Mouse (Mus musculus) urinary bladder, adult 18-20 months (tissue): ENCODE data around the gene Tmem150a.
A peak's percentile ranks its signal among the peaks of the same experiment; 100 is the strongest.

Source experiments
- DNase-seq, 2 experiments: peaks; one replicate each; pipeline ENCODE4 v3.0.0; 2022; ENCODE audit warnings: low spot score in 2 of 2, mixed read lengths in 2 of 2

Gene Tmem150a

DNA sequence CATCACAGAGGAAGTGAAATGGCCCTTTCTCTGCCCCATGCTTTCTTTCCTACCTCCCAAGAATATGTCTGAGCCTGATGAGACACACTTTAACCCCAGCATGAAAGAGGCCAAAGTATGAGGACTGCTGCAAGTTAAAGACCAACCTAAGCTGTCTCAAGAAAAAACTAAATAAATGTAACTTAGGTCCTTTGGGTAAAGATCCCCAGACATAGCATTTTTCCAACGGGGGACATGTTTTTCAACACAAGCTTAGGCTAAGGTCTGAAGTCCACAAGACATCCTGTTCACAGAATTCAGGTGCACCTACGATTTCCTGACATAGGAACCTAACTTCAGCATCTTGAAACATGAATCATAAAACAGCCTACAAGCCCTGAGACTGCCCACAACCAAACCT, 5.0 kb upstream of the Tmem150a start:
- no peak for DNase-seq

DNA sequence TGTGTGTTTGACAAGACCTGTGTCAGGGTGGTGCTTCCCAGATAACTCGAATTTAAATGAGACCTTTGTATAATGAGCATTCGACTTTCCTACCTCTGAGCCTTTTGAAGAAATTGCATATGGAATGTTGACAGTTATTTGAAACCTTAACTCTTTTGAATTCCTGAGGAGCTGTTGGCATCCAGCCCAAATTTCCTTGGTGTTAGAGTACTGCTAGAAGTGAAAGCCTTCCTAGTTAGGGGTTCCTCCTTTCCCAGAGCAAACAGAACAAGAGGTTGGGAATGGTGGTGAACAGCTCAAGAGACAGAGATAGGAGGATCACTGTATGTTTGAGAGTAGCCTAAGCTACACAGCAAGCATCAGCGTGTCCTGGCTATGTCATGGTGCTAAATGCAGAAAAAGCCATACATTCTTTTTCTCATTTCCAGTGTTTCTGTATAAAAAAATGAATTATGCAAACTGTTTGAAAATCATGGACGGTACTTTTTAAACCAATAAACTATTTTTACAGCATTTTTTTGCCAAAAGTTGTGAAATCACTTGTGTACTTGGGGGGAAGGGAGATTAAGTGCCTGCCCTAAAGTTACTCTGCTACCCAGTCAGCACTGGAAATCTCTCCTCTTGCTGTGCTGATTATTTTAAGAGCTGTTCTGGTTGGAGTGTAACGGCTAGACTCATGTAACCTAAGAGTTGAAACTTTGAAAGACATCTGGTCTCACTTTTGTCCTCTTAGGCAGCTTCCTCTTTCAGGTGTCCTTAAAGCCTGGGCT, 2.4 kb upstream of the Tmem150a start:
- no peak for DNase-seq

DNA sequence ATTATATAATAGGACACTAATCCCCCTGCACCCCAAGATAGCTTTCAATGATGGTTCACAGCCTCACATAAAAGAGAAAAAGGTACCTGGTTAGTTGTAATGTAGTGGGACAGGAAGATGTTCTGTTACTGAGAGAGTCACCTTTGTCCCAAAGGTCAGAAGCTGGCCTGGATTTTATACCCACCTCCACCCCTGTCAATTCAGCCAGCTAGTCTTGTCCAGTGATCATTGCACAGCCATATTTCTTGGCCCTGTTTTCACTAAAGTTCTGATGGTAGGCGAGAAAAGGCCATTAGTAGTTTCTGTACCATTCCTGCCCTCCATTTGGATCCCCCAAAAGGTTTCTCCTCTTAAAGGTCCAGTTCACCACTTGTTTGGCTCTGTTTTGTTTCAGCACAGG, 1.2 kb upstream of the Tmem150a start:
- DNase-seq: no peak

DNA sequence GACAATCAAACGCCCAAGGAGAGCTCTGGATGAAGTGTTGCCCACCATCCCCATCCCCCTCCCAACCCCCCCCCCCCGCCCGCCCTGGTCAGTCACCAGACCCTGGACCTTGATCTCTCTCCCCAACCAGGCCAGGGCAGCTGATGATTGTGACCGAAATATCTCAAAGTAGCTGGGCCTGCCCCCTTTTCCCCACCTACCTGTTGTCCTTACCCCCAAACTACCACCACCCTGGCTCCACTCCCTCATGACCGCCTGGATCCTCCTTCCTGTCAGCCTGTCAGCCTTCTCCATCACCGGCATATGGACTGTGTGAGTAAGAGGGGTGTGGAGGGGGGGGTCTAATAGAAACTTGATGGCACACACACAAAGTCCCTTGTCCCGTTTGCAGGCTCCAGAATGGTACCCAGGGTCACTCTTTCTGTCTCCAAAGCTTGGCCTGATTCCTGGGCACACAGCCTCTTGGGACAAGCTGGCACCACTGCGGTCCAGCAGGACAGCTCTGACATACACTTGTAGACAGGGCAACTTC, 820 bp downstream of the Tmem150a start:
- DNase-seq: no peak

DNA sequence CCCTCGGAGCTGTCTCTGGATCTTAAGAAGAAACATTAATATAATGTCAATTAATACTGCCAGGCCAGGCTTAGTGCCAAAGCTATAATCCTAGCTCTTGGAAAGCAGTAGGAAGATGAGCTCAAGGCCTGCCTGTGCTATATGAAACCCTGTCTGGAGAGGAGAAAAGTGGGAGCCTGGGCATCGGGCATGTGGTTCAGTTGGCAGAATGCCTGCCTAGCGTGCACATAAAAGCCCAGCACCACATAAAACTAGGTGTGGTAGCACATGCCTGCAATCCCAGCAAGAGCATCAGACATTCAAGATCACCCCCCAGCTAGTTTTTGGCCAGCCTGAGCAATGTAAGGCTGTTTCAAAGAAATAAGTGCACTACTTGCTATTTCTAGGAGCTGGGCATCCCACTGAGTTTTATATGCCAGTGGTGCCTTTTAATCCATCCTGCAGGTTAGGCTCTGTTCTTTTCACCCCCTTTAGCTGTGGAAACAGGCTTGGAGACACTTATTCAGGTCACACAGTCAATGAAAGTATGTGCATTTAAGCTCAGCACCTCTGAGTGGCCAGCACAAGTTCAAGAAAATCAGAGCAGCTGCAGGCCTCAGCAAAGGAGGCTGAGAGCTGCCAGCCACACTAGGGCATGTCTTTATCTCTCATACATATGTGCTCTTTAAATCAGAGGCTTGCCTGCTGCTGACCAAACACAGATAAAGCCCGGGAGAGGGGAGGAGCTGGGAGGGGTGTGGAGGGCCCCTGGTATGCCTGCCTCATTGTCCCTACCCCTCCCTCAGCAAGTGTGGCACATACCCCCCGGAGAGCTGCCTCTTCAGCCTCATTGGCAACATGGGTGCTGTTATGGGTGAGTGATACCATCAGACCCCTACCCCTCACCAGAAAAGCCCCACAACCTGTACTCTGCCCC, 2.2 kb downstream of the Tmem150a start:
- DNase-seq: no peak

DNA sequence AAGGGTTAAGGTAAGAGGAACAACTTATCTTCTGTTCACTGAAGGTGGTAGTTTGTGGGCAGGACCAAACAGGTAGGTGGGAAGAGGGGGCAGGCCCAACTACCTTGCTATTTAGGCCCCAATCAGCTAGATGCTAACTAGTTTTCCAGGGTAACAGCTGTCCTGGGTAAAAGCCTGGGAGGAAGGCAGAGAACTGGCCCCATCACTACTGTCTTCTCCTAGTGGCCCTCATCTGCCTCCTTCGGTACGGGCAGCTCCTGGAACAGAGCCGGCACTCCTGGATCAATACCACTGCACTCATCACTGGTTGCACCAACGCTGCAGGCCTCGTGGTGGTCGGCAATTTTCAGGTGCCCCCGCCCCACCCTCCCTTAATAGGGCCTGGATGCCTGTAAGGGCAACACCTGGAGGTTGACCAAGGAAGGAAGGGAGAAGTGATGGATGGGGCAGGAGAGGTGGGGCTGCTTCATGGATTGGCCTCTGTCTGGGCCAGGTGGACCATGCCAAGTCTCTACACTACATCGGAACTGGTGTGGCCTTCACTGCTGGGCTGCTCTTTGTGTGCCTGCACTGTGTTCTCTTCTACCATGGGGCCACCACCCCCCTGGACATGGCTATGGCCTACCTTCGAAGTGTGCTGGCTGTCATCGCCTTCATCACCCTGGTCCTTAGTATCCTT, 3.0 kb downstream of the Tmem150a start:
- DNase-seq: no peak

DNA sequence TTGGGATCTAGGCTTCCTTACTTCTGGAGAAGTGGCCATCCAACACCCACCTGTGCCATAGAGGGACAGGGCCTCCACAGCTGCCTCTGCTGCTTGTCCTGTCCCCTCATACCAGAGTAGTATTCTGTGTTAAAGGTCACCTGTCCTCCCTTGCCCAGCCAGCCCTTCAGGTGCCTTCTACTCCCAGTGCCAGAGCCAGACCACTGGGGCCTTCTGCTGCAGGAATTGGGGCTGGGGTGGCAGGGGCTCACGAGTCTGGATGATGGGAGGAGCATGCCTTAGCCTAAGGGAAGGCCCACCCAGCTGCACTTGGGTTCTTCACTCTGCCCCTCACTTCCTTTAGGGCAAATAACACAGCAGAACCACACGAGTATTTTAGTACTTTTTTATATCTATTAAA, 4.1 kb downstream of the Tmem150a start:
- DNase-seq: no peak

DNA sequence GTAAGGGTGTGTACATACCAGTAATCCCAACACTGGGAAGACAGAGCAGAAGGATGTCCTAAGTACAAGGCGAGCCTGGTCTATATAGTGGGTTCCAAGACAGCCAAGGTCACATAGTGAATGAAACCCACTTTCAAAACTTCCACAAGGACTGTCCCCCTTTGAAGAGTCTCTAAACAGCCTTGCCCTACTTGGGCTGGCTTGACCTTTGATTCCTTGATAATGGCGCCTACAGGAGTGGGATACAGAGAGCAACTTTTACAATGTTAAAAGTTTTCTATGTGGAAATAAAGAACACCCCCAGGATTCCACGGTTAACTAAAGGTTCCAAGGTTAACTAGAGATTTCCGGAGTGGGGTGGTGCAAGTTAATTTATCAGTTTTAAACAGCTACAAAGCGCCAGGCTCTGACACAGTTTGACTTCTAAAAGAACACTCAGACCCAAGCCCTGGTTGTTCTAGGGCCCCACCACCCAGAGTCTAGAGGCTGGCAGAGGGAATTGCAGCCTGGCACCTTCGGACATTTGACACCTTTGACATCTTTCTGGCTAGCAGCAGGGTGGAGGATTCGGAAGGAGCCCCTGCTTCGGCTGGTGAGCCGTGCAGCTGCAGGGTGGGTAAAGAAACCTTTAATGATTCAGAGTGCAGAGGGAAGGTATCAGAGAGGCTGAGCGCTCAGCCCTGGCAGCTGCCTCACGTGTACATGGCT, 4.8 kb downstream of the Tmem150a start:
- no peak for DNase-seq

DNA sequence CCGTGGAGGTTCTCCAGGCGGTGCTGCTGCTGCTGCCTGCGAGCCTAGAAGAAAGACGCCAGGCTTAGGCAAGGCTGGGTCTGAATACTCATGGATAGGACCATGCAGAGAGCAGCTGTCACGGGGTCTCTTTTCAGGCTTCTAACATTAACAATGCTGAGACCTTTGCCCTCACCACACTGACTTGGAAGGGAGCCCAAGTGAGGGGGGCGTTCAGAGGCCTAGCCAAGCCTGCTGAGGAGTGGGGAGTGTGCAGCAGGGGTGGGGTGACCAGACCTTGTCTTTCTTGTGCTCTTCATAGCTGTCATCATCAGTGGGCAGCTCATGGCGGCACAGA, 5.3 kb downstream of the Tmem150a start:
- no peak for DNase-seq

DNA sequence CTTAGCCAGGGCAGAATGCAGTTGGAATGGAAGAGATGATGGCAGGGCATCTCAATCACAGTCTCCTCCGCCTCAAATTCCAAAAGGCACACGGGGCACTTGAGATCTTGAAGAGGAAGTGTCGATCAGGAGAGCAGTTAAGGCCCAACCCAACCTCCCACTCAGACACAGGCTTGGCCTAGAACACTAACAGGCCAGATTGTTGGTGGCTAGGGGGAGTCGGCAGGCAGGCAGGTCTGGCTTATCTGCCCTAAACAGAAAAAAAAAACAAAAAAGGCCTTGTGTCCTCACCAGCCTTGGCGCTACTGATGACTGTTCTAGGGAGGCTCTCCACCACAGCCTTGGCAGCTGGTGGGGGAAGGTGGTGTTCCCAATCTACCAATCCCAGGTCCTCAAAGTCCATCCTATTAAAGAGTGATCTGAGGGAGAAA, 5.9 kb downstream of the Tmem150a start:
- no peak for DNase-seq

DNA sequence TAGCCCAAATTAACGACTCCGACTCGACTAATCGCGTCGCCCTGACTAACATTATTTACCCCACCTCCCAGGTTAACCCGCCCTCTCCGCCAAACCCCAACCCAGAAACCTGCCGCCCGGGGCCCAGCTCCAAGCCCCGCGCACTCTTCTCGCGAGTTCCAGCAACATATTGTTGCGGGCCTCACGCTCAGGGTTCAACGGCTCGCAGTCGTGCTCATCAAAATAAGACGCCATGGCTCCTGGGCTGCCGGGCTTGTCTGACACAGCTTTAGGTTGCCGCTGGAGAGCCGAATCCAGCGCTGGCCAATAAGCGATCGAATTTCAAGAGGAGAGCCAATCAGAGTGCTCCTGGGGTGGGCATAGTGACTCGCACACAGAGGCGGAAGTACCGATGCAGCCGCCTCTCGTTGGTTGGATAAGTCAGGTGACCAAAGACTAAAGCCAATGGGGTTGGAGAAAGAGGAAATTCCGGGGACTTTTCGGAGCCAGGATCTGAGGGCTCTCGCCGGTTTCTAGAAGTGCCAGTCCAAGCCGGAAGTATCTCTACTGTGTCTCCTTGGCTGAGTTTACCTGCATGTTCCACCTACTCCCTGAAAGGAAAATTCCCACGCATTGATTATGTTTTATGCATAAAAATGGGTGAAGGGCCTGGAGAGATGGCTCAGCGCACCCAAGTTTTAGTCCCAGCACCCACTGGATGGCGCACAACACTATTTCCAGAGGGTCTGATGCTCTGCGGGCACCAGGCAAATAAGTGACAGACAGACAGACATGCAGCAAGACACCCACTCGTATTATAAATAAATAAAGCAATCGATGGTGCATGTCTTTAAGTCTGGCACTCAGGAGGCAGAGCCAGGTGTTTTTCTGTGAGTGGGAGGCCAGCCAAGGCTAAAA, 7.1 kb downstream of the Tmem150a start:
- peak; percentile 85 to 96 for DNase-seq

DNA sequence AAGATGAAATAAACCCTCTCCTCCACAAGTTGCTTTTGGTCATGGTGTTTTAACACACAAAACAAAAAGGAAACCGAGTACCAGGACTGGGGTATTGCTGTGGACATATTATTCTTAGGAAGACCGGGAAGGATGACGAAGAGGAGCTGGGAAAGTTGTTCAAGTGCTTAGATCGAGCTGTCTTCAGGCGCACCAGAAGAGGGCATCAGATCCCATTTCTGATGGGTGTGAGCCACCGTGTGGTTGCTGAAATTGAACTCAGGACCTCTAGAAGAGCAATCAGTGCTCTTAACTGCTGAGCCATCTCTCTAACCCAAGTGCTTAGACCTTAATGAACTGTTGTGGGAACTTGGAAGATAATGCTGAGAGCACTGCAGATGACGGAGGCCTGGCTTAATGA, 8.8 kb downstream of the Tmem150a start:
- no peak for DNase-seq

DNA sequence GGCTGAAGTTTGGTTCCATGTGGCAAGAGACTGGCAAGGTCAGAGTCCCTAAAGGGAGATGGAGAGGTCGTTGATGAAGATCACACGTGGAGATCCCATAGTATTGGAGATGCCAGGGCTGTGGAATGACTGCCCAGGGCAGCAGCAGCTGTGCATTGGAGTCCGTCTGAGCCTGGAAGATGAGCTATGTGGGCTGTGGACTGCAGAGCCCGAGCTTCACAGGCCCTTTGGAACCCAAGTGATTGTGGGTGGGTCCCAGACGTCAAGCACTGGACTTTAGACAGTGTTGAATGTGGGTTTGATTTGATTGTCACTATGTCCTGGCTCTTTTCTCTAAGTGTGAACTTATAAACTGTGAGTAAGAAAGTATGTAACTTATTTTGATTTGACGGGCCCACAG, 9.7 kb downstream of the Tmem150a start:
- DNase-seq: no peak

DNA sequence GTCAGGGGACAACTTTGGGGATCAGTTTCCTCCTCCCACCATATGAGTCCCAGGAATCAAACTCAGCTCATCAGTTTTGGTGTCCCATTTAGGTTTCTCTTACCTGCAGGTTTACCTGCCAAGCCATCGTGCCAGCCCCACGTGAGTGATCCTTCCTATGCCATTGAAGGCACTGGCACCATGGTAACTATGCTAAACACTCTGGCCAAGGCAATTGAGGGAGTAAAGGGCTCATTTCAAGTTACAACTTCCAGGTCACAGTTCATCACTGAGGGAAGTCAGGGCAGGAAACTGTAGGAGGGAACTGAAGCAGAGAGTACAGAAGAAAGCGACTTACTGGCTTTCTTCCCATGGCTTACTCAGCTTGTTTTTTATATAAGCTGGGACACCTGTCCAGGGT, 11.1 kb downstream of the Tmem150a start:
- no peak for DNase-seq

DNA sequence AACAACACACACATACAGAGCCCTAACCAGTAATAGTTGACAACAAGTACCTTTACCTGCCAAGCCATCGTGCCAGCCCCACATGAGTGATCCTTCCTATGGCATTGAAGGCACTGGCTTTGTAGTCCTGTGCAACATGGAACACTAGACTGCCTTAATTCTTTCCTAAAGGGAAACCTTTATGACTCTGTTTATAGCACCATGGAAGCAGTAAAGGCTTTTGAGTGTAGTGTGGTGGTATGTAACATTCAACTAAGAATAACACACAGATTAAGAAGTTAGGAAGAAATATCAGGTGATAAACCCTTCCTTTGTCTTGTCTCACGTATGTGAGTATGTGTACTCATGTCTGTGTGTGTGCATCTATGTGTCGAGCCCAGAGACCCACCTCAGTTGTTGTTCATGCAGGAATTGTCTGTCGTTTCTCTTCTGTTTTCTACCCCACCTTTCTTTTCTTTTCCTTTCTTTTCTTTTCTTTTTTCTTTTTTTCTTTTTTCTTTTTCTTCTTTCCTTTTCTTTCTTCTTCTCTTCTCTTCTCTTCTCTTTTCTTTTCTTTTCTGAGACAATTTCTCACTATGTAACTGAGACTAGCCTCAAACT, 11.7 kb downstream of the Tmem150a start, which contains the start of gene Rnf181:
Gene Rnf181 (minus strand): TSS at position 113 of the 600 bp plus-strand sequence.
- no peak for DNase-seq

DNA sequence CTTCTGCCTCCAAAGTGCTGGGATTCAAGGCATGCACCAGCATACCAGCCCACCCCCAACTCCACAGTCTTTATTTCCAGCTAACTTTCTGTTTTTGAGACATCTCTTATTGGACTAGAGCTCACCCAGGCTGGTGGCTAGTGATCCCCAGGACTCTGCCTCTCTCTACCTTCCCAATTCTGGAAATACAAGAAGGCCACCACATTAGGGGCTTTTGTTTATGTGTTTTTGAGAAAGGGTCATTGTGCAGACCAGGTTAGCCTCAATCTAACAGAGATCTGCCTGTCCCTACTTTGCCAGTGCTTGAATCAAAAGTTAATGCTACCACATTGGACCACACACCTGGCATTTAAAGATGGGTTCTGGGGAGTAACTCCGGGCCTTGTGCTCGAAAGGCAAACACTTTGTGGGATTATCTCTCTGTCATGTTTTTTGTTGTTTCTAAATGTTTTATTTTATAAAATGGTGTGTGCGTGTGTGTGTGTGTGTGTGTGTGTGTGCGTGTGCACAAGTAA, 12.3 kb downstream of the Tmem150a start:
- DNase-seq: no peak

DNA sequence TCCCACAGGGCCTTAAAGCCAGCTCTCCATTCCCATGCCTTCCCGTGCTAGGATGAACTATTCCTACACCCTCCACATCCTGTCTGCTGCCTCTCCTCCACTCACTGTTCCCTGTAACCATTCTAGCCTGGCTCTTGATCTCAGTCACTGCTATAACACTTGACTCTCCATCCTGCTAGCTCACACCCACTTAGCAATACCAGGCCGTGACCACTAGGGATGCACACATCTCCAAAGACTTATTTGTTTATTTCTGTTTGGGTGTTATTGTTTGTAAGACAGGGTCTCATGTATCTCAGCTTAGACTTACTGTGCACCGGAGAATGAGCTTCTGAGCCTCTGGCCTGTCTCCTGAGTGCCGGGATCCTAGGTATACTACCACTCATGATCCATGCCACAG, 14.3 kb downstream of the Tmem150a start:
- DNase-seq: no peak

DNA sequence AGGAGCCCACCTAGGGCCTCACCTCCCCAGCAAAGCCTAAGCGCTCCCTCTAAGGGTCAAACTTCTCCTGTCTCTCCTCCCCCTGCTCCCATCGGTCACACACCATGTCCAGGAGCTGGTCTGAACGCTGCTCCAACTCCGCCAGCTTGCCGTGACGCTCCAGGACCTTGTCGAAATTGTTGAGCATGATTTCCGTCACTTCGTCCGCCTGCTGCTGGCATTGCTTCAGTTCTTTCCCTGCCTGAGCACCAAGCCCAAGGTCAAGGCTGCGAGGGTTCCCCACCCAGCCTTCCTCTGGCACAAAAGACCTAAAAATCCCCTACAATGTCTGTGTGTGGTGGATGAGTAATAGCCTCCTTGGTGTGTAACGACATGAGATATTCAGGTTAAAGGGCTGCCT, 14.8 kb downstream of the Tmem150a start:
- peak; percentile 45 to 47 for DNase-seq

DNA sequence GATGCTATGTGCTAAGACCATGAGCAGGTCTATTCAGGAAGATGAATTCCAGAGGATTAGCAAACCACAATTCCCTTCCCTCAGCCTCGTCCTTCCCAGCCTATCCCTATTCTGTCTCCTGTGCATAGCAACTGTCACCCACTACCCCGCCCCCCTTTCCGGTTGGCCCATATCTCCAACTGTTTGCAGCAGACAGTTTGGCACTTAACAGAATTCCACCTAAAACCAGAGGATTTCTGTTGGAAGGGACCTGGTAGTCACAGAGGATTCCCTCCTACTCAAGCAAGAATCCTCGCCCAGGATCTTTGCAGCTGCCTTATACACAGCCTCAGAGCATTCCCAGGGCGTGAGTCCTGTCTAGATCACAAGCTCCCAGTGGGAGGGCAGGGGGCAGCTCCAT, 15.9 kb downstream of the Tmem150a start:
- DNase-seq: no peak

DNA sequence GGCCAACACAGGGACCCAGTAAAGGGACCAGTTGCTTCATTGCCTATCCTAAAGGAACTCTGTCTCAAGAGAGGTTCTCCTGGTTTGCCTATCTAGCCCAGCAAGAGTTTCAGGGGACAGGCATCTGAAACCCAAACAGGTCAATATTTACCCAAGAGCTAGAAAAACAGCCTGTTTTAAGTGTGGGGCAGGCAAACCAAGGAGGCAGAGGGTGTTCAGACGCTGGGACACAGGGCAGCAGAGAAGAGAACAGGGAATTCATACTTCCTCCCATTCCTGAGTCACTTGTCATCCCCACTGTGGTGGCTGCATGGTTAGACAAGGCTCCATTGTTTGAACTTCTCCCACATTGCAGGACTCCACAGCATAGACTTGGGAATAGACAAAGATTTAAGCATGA, 16.3 kb downstream of the Tmem150a start:
- peak in 1 of 2 experiments; percentile 44 for DNase-seq
